Mouse (Mus musculus) retina, postnatal 7 days (tissue): ENCODE measurements around the gene Mpv17l2.

Experiments
- DNase-seq: peaks from one replicate; pipeline ENCODE4 v3.0.0-alpha.2; 2012; ENCODE audit warnings: low read depth, low spot score

Gene Mpv17l2

GRCm38 (mm10) chr8:70750128-70750680 is 10.5 kb downstream of the Mpv17l2 start:
- DNase-seq, result no peak

- DNase-seq, result no peak
Observed at GRCm38 (mm10) chr8:70749097-70749674, 11.6 kb downstream of the Mpv17l2 start.

GRCm38 (mm10) chr8:70748246-70749096 is 12.3 kb downstream of the Mpv17l2 start:
- DNase-seq, result no peak

- DNase-seq, result no peak
Observed at GRCm38 (mm10) chr8:70747211-70747890, 13.4 kb downstream of the Mpv17l2 start.

GRCm38 (mm10) chr8:70746676-70747075 is 14.1 kb downstream of the Mpv17l2 start:
- DNase-seq, result no peak

- DNase-seq, result no peak
Observed at GRCm38 (mm10) chr8:70745691-70746220, 15.0 kb downstream of the Mpv17l2 start.

GRCm38 (mm10) chr8:70744806-70745205 is 15.9 kb downstream of the Mpv17l2 start:
- DNase-seq, result no peak

GRCm38 (mm10) chr8:70743656-70744590 is 16.8 kb downstream of the Mpv17l2 start:
- no peak for DNase-seq

GRCm38 (mm10) chr8:70742981-70743655 is 17.6 kb downstream of the Mpv17l2 start:
- DNase-seq, result no peak

- no peak for DNase-seq
Observed at GRCm38 (mm10) chr8:70742176-70742575, 18.6 kb downstream of the Mpv17l2 start.

GRCm38 (mm10) chr8:70741661-70742060 is 19.1 kb downstream of the Mpv17l2 start:
- DNase-seq, result no peak

GRCm38 (mm10) chr8:70738211-70738610 is 22.5 kb downstream of the Mpv17l2 start:
- DNase-seq, result no peak

GRCm38 (mm10) chr8:70737705-70738104 is 23.0 kb downstream of the Mpv17l2 start:
- no peak for DNase-seq

GRCm38 (mm10) chr8:70730956-70731355 is 29.8 kb downstream of the Mpv17l2 start:
- DNase-seq, result no peak

GRCm38 (mm10) chr8:70729808-70730475 is 30.8 kb downstream of the Mpv17l2 start:
- DNase-seq, result no peak

GRCm38 (mm10) chr8:70726721-70727120 is 34.0 kb downstream of the Mpv17l2 start:
- no peak for DNase-seq

GRCm38 (mm10) chr8:70725792-70726447 is 34.8 kb downstream of the Mpv17l2 start:
- DNase-seq, result no peak

GRCm38 (mm10) chr8:70724216-70724615 is 36.5 kb downstream of the Mpv17l2 start:
- no peak for DNase-seq
